Mouse (Mus musculus): ENCODE results near the gene Zfp866.

Gene Zfp866

GRCm38 (mm10) chr8:69796721-69797345 is 5.9 kb upstream of the Zfp866 start:
- DNase-seq = no peak

- DNase-seq = no peak
These were observed 3.9 kb upstream of the Zfp866 start for GRCm38 (mm10) chr8:69794901-69795300.

GRCm38 (mm10) chr8:69794096-69794495 is 3.1 kb upstream of the Zfp866 start:
- no peak for DNase-seq

GRCm38 (mm10) chr8:69793666-69794065 is 2.7 kb upstream of the Zfp866 start:
- no peak for DNase-seq

GRCm38 (mm10) chr8:69791415-69792068 is 564 bp upstream of the Zfp866 start:
- peak; percentile 55 to 71 for DNase-seq

GRCm38 (mm10) chr8:69790364-69790763 is 614 bp downstream of the Zfp866 start:
- no peak for DNase-seq

GRCm38 (mm10) chr8:69789731-69790130 is 1.2 kb downstream of the Zfp866 start:
- DNase-seq = no peak

- DNase-seq = no peak
These were observed 1.9 kb downstream of the Zfp866 start for GRCm38 (mm10) chr8:69789105-69789504.

GRCm38 (mm10) chr8:69777111-69777510 is 13.9 kb downstream of the Zfp866 start:
- no peak for DNase-seq

GRCm38 (mm10) chr8:69775149-69775534 is 15.8 kb downstream of the Zfp866 start:
- no peak for DNase-seq

- DNase-seq = peak; percentile 87 to 94
These were observed 16.4 kb downstream of the Zfp866 start, which contains the start of gene Gm20422 for GRCm38 (mm10) chr8:69774503-69775148. Gene Gm20422, minus strand, starts transcription at chr8:69774886.

GRCm38 (mm10) chr8:69772106-69772505 is 18.9 kb downstream of the Zfp866 start:
- DNase-seq = no peak

- no peak for DNase-seq
These were observed 19.8 kb downstream of the Zfp866 start for GRCm38 (mm10) chr8:69771221-69771620.

GRCm38 (mm10) chr8:69761814-69762445 is 29.0 kb downstream of the Zfp866 start:
- no peak for DNase-seq

GRCm38 (mm10) chr8:69758316-69758715 is 32.7 kb downstream of the Zfp866 start:
- DNase-seq = no peak

- DNase-seq = no peak
These were observed 38.5 kb downstream of the Zfp866 start for GRCm38 (mm10) chr8:69752437-69752836.

- DNase-seq = peak; percentile 97 to 98
These were observed 41.2 kb downstream of the Zfp866 start, which contains the start of gene Zfp963 for GRCm38 (mm10) chr8:69749544-69750454. Gene Zfp963, minus strand, starts transcription at chr8:69749970.

GRCm38 (mm10) chr8:69741231-69741630 is 49.7 kb downstream of the Zfp866 start:
- DNase-seq = peak in 1 of 2 experiments; percentile 17

- no peak for DNase-seq
These were observed 50.2 kb downstream of the Zfp866 start for GRCm38 (mm10) chr8:69740763-69741162.

- DNase-seq = no peak
These were observed 55.5 kb downstream of the Zfp866 start for GRCm38 (mm10) chr8:69735495-69735894.

GRCm38 (mm10) chr8:69717232-69717580 is 73.8 kb downstream of the Zfp866 start:
- no peak for DNase-seq

Measured in kidney, postnatal 4 days (tissue).